Mouse (Mus musculus) cerebellum, postnatal 4 days (tissue): ENCODE results near the gene Exoc3l.

ENCODE experiments used
- DNase-seq, 2 experiments: peaks; one replicate each; pipeline ENCODE4 v3.0.0; 2022; ENCODE audit warnings: low spot score in 2 of 2, mixed read lengths in 1 of 2

The Exoc3l gene

DNA sequence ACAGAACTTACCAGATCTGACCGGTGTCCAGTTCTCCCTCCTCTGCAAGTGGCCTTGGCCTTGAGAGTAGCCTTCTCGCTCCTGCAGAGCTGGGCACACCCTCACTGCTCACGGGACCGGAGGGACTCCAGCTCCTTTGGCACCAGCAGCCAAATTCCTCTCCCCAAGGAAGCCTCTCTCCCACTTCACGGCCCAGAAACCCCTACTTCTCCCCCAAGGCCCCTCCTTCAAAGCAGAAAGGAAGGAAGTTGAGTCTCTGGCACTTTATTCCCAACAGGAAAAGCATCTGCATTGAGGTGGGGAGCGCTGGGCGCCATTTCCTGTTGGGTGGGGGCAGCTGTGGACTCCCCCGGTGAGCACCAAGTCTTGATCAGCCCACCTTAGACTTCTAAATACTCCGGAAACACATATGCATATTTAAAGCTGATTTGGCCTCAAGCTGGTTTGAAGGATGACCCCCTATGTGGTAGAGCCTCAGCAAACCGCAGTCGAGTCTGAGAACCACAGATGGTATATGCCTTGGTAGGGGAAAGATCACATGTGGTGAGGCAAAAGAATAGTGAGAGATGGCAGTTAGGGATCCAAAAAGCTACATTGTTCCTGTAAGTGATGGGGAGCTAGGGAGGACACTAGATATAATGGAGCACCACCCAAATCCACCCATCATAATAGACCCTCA is at the start of gene Exoc3l:
Exoc3l (minus strand) TSS at position 207 of the 679 bp plus-strand sequence.
- DNase-seq = no peak

DNA sequence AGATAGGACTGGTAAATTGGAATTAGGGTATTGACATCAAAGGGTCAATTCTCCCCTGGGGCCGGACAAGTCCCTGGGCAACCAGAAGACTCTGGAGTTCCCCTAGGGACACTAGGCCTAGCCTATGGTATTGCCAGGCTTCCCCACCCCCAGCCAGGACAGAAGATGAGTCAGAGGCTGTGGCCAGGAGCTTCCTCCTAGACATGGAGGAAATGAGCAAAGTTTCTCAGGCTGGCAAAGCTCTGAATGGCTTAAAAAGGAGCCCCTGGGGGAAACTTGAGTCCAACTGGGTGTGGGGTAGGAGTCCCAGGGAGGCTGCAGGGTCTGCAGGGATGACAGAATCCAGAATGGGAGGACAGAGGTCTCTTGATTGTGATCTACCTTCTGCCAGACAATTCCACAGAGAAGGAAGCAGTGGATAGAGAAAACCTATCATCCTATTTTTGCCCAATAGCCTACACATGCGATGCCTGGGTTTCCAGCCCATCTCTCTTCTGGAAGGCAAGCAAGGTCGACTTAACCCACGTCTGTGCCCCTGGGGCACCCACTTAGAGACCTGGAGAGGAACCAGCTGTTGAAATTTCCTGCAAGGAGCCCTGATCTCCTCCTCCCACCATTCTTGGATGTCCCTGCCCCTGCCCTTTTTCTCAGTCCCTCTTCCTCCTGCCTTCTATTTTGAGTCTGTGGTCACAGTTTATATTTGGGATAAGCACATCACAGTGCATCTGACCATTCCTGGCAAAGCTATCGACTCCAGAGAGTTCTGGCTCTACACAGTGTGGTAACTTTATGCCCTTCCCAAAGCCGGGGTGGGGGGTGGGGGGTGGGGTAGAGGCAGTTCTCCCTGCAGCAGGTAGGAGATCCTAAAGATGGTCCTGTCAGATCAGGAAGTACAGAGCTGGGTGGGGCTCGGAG is 49.4 kb upstream of the Exoc3l start:
- no peak for DNase-seq

DNA sequence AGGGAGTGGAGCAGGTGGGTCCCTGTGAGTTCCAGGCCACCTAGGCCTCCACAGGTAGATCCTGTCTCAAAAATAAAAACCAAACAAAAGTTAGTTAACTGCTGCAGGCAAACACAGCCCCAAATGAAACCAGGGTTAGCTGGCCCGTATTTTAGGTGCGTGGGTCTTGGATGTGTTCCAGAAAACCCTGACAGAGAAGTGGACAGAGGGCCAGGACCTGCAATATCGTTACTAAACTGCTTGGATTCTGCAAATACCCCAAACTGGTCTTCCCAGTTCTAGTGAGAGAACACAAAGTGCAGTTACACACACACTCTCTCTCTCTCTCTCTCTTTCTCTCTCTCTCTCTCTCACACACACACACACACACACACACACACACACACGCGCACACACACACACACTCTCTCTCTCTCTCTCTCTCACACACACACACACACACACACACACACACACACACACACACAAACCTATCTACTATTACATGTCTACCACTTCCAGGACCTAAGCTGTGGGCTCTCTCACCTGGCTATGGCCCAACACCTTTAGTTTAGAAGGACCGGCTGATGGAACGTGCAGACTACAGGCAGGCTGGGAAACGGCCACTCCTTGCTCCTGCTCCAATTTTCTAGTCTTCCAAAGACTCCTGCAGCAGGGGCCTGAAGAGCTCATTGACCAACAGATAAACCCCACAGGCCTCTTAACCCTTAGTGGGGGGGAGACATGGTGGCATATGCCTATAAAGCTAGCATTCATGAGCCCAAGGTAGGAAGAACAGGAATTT is 48.1 kb upstream of the Exoc3l start:
- DNase-seq = no peak

DNA sequence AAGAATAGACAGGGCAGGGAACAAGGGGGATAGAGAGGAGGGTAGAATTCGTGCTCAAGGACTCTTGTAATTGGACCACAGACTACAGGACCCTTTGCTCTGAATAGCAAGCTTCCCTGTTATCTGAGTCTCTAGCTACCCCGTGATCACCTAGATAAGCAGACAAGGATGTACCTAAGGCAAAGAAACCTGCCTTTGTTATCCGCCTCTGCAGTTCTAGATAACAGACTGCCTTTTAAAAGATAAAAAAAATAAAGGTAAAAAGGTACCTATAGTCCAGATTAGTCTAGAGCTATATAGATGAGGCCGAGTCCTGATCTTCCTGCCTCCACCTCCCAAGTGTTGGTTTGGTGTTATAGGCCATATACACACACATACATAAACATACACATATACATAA is 46.9 kb upstream of the Exoc3l start:
- no peak for DNase-seq

DNA sequence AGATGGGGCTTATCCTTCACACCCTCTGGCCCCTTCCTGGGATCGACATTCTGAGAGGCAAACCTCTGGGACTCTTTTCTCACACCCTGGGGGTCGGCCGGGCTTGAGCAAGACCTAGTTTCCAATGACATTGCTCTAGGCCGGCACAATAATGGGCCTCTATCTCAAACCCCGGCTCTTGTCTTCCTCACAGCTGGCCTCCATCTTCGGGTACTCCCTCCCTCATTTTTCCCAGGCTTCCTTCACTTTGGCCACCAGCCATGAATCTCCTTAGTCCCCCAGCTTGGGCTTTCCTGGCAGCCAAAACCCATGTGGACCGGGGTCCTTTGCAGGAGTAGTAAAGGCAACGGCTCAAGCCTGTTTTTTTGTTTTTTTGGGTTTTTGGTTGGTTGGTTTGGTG is 45.5 kb upstream of the Exoc3l start:
- no peak for DNase-seq

DNA sequence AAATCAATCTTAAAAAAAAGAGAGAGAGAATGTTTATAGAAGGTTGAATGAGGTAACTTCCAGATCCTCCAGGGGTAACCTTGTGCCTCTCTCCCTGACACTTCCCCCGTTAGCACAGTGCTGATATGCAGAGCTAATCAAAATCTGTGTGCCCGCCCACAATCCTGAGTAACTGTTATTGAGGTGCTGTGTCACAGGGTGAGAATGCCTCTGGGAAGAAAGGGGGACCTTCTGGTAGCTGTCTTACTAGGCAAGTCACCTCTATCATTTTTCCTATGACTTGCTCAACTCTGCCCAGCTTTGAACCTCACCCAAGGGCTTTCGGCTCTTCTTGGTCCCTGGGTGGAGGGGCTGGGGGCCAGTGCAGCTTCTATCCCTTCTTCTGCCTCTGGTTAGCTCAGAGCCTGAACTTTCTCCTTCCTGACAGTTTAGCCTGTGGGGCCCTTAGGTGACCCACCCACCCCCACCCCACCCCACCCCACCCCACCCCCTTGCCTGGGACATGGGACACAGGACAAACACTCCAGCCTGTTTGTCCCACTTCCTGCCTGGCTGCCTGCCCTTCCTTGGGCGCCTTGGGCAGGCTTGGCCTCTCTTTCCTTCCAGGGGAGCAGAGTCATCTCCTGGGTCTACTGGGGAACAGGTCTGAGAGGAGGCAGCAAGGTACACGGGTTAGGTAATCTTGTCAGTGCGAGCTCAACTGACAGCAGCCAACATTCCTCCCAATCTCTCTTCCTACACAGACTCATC is 44.2 kb upstream of the Exoc3l start:
- no peak for DNase-seq

DNA sequence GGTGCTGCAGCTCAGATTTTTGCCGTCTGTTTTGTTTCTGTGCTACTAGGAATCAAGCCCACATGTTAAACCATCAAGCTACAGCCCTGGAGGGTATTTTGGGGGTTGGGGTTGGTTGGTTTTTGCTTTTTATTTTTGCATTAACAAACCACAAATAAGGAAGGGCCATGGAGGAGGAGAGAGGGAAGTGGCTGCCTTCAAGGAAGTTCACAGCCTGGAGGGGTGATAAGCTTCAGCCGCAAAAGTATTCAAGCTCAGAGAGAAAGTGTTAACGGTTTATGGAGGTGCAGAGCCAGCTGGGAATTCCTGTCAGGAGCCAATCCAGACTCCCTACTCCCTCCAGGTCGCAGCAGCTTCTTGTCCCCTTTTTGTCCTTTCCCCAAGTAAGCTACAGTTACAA is 43.1 kb upstream of the Exoc3l start:
- no peak for DNase-seq

DNA sequence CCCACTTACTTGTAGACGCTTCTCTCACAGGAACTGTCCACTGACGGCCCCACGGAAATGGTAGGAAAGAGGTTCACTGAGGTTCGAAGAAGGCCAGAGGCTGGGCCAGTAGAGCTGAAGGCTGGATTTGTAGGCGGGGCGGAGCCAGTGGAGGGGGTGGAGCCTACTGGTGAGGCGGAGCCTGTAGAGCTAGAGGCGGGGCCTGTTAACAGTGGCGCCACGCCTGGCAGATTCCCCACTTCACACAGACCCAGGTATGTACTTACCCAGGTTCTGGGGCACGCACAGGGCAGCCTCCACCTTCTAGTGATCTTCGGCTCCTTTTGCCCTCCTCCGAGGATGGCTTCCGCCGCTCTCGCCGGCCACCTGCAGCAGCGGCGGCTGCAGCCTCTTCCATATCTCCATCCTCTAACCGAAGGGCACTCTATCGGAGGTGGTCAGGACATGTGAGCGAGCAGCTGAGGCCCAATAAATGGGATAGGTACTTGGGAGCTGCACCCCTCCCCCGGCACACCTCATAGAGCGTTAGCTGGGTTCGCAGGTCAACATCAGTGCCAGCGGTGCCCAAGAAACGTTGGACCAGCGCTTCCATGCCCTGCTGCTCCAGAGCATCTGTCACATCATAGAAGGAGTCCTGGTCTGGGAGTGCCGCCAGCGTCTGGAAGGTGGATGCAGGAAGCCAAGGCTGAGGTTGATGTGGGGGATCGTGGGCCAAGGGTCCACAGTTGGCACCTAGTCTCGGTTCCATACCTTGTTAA is 40.7 kb upstream of the Exoc3l start:
- DNase-seq = no peak

DNA sequence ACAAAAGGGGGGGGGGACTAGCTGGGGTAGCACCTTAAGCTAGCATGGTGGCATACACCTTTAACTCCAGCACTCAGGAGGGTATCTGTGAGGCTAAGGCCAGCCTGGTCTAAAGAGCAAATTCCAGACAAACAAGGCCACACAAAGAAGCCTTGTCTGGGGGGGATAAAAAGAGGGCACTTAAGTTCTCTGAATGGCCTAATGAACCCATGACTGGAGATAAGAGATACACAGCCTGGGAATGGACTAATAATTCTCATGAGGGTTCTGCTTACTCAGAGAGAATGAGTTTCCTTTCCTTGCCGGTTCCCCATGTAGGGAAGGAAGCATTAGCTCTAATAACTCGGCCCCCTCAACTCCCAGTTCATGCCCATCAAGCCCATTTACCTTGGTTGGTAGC is 36.6 kb upstream of the Exoc3l start:
- no peak for DNase-seq

DNA sequence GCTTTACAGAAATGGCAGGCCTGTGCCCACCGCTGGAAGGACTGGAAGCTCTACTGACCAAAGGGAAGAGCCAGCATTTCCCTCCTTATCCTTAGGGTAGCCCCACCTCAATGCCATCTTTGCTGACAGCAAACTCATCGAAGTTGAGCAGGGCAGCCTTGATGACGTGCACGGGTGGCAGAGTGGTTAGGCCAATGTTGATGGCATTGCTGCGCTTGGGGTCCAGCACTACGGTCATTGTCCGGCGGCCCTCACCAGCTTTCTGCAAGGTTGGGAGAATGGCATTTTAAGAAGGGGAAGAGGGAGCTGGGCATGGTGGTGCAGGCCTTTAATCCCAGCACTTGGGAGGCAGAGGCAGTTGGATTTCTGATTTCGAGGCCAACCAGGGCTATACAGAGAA is 36.0 kb upstream of the Exoc3l start:
- no peak for DNase-seq

DNA sequence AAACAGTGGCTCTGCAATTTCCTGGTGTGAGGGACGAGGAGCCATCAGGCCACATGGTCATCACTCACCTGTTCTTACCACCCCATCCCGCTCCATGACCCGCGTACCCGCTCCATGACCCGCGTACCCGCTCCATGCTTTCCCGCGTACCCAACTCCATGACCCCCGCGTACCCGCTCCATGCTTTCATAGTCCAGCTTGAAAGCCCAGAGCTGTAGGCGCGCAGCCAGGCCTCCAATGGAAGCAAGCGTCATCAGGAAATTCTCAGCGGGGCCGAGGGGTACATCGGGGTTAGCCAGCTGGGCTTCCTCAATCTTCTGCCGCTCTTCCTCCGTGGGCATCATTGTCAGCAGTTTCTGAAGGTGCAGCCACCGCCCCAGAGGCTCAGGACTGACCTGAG is 35.6 kb upstream of the Exoc3l start:
- DNase-seq = no peak

DNA sequence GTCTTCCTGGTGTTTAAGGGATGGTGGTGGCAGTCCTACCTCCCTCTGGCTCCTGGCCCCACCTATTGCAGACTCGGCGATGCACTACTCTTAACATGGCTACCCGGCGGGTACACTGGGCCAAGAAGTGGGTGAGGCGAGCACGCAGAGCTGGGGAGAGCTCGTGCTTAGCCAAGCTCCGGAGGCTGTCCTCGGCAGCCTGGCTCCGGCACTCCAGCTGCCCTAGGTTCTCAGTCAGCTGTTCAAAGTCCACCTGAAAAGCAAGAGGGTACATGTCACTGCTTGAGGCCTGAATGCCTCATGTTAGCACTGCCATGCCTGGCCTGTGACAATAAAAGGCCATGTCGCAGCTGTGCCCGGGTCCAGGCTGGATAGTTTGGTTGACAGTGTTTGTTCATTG is 34.4 kb upstream of the Exoc3l start:
- DNase-seq = no peak

DNA sequence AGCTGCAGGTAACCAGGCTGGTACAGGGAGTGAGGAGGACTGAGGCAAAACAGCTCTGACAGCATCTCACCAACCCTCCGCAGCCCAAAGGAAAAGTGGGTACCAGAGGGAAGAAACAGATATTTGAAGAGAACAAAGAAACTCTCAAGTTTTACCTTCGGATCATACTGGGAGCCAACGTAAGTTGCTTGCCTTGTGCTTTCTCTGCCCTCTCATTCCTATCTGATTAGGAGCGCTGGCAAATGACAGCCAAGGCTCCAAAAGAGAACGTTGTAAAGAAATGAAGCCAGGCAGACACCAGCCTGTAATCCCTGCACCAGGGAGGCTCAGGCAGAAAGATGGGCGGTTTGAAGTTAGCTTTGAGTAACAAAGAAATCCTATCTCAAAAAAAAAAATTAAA is 31.1 kb upstream of the Exoc3l start:
- DNase-seq = no peak

DNA sequence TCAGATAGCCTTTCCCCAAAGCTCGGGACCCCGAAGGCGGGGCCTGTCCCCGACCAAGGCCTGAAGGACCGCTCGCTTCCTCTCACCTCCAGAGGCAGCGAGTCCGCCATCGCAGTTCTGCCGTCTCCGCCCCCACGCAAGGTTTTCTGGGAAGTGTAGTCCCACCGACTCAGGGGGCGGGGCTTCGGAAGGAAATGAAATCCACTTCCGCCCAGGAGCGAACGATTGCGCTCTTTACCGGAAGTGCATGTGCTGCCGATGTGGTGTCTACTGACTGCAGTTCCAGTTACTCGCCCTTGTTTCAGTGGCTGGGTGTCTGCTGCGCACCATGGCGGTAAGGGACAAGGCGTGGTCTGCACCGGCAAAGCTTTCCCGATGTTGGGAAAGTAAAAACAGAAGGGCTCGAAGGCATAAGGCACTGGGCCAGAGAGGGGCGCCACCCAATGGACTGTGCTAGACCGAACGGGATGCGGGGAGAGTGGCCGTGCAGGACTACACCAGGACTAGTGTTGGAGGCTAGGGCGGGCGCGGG is 30.3 kb upstream of the Exoc3l start, which contains the start of the genes Lrrc29 and Tmem208:
Lrrc29 (minus strand) TSS at position 138 of the 532 bp plus-strand sequence.
Tmem208 (plus strand) TSS at position 214 of the 532 bp plus-strand sequence.
- DNase-seq = peak; percentile 95 to 96

DNA sequence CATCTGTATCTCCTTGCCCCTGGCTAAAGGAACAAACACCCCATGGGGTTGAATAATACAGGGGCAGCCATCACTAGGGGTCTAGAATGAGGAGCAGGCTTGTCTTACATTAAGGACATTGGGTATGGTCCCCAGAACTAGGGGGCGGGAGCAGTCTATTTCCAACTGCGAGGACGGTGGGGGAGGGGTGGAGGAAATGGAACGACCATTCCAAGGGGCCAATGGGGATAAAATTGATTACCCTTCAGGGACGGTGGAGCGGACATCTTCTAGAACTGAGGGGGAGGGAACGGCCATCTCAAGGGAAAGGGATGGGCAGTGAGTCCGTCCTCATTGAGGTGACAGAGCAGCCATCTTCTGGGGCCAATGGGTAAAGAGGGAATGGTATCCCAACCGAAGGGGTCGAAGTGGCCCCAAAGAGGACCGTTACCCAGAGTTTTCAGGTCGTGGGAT is 29.8 kb upstream of the Exoc3l start:
- DNase-seq = no peak

DNA sequence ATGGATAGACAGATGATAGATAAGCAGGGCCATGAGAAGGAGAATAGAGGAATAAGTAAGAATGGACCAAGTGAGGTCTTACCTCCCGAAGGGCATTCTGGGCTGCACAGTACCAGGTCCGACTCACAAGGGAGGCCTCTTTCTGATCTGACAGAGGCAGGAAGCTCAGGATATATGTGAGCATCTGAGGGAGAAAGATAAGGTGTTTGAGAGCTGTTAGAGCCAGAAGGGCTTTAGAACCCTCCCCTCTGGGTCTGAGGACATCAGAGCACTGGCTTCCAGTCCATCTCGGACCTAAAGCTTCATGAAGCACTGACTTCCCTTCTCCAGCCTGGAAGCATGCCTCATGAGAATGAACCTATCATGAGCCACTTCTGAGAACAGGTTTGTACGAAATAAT is 27.3 kb upstream of the Exoc3l start:
- DNase-seq = no peak

DNA sequence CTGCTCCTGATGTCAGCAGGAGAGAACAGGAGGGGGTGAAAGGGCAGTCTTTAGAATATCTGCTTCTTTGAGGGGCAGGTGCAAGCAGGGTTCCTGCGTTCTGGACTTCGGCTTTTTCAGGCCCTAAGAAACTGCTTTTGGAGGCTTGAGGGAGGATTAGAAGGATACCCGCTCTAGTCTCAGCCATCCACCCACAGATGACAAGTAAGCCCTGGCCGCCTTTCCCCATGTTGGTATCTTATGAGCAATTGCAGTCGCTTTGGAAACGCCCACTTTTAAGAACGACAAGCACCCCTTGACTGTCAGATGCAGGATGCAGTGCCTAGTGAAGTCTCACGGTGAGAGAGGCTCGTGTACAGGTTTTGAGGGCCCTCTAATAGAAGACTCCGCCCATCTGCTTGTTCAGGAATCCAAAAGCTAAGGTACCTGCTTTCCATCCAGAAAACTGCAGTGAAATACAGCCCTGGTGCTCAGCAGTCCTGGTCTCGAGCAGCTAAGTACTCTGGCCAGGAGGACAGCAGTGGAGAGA is 22.8 kb upstream of the Exoc3l start:
- DNase-seq = no peak

DNA sequence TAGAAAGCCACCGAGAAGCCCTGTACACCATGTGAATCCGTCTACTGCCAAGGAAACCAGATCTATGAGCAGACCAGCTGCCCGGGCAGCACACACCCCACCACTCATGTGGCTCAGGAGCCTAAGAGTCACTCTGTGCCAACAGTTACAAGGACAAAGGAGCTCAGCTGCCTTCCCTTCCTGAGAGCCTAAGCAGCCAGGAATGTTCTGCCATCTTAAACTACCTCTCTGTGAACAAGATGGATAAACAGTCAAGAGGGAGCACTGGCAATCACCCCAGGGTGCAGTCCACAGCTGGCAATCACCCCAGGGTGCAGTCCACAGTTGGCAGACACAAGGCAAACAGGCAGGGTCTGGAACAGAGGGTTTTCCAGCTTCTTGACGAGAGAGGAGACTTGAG is 22.0 kb upstream of the Exoc3l start:
- DNase-seq = no peak

DNA sequence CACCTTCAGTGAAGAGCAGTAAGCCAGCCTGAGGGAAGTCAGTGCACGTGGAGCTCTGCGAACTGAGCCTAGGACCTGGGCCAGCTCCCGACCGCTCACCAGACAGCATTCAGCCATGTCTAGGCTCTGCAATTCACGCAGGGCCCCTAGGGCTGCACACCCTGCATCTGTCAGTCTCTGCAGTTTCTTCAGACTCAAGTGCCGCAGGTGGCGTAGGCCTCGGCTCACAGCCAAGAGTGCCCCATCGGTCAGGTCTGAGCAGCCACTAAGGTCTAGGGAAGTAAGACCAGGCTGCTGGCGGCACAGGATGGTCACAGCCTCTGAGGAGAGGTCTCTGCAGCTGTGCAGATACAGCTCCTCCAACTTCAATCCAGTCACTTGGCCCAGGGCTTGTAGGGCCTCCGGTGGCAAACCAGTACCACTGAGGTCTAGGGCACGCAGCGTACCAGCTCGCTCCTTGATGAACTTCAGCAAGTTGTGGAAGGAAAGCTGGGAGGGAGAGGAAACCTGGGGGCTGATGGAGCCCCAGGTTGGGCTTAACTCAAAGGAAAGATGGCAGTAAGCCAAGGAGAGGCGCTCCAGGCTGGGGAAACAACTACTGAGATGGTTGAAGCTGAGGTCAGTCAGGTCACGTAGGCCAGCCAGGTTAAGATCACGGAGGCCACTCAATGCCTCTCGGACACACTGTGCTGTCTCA is 19.3 kb upstream of the Exoc3l start:
- DNase-seq = no peak
